Mouse (Mus musculus): Measurements from ENCODE around the gene Rnf17.

Gene Rnf17

DNA sequence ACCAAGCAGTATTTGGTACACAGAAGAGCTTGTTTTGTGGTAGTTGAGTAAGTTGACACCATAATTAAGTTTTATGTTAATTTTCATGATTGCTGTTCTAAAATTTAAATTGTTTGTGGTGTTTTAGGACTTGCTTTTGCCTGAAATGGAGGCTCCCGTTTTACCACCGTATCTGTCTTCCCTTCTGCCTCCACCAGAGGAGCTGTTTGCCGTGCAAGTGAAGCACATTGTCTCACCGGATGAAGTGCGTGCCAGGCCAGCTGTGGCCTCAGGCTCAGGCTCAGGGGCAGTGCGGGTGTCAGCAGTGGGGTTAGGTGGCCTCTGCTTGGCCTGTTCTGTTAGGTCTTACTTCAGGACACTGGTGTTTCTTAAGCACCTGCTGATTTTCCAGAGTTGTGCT lies 109.7 kb downstream of the Rnf17 start:
- DNase-seq (ENCODE audit: low read depth, low spot score): peak; percentile 74

GRCm38 (mm10) chr14:56514775-56515174 lies 112.4 kb downstream of the Rnf17 start:
- DNase-seq (ENCODE audit: low read depth, low spot score): no peak

- peak; percentile 13 for DNase-seq (ENCODE audit: low read depth, low spot score)
Measured at GRCm38 (mm10) chr14:56530788-56531187, 128.4 kb downstream of the Rnf17 start.

DNA sequence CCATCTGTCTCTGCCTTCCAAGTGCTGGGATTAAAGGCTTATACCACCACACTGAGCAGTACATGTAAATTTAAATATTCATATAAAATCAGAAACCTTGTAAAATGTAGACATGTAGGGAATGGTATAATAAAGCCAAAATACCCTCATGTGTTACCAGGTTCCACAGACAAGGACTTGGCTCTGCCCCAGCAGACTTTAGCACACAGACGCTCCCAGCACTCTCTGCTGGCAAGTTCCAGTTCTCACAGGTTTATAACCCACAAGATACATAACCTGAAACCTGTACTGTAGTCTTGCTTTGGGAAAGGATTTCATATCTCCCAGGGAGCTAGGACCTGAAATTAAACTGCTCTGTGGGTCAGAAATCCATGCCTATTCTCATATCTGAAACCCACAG lies 142.6 kb downstream of the Rnf17 start:
- DNase-seq (ENCODE audit: low read depth, low spot score): no peak

DNA sequence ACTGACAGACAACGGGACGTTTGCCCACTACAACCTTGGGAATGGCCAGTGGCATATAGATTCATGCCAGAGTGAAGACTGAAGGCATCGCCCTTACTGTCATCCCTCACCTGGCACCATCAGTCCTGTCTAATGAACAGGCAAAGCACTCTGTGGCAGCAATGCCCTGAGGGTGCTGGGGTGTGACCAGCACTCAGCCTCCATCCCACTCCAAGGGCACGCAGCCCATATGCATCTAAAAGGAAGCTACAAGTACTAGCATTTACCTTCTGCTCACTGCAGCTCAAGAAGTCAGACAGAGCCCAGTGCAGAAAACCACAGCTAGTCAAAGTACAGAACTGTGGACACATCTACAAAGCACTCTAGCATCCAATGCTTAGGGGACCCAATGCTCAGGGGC lies 143.1 kb downstream of the Rnf17 start:
- DNase-seq (ENCODE audit: low read depth, low spot score): peak; percentile 63

GRCm38 (mm10) chr14:56550960-56551359 lies 148.6 kb downstream of the Rnf17 start:
- DNase-seq (ENCODE audit: low read depth, low spot score): peak; percentile 67

GRCm38 (mm10) chr14:56552924-56553323 lies 150.5 kb downstream of the Rnf17 start:
- DNase-seq (ENCODE audit: low read depth, low spot score): no peak

GRCm38 (mm10) chr14:56553331-56553730 lies 150.9 kb downstream of the Rnf17 start:
- DNase-seq (ENCODE audit: low read depth, low spot score): no peak

GRCm38 (mm10) chr14:56554716-56555115 lies 152.3 kb downstream of the Rnf17 start:
- DNase-seq (ENCODE audit: low read depth, low spot score): no peak

GRCm38 (mm10) chr14:56559134-56559533 lies 156.8 kb downstream of the Rnf17 start:
- DNase-seq (ENCODE audit: low read depth, low spot score): no peak

GRCm38 (mm10) chr14:56567476-56567875 lies 165.1 kb downstream of the Rnf17 start:
- no peak for DNase-seq (ENCODE audit: low read depth, low spot score)

DNA sequence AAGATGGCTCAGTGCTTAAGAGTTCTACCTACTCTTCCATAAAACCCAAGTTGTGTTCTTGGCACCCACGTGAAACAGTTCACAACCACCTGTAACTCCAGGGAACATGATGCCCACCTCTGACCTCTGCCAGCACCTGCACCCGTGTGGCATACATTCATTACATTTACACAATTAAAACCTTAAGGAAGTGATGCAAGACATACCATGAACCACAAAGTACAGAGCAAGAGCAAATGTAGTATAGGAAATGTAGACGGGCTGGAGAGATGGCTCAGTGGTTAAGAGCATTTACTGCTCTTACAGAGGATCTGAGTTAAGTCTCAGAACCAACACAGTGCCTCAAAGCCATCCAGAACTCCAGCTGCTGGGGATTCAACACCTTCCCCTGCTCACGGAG lies 166.7 kb downstream of the Rnf17 start:
- DNase-seq (ENCODE audit: low read depth, low spot score): no peak

GRCm38 (mm10) chr14:56571310-56572093 lies 169.1 kb downstream of the Rnf17 start:
- peak; percentile 98 for DNase-seq (ENCODE audit: low read depth, low spot score)

DNA sequence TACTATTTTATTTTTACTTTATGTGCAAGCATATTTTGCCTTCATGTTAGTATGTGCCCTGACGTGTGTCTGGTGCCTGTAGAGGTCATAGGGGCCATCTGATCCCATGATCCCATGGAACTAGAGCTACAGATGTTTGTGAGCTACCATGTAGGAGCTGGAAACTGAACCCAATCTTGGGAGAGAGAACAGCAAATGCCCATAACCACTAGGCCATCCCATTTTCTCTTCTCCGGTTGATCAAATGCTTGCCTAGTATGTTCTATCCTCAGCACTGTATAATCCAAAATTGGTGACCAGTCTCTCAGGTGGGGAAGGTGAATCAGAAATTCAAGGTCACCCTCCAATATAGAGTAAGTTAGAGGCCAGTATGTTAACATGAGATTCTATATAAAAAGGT lies 170.2 kb downstream of the Rnf17 start:
- no peak for DNase-seq (ENCODE audit: low read depth, low spot score)
